Mouse (Mus musculus) heart, adult 2 months (tissue): ENCODE results near the gene B3gnt2.

Source experiments
- EP300 ChIP-seq: fragments of 200-500 bp; IDR thresholded peaks from 2 replicates; pipeline ENCODE4 v1.6.1; 2011; ENCODE audit warnings: low read depth, low read length, control low read depth; ENCODE audit not compliant: insufficient read depth
- POLR2A ChIP-seq: fragments of 200-500 bp; IDR thresholded peaks from 2 replicates; pipeline ENCODE4 v1.6.1; 2011; ENCODE audit warnings: mild to moderate bottlenecking, low read depth, low read length, control low read depth; ENCODE audit not compliant: insufficient read depth

DNA sequence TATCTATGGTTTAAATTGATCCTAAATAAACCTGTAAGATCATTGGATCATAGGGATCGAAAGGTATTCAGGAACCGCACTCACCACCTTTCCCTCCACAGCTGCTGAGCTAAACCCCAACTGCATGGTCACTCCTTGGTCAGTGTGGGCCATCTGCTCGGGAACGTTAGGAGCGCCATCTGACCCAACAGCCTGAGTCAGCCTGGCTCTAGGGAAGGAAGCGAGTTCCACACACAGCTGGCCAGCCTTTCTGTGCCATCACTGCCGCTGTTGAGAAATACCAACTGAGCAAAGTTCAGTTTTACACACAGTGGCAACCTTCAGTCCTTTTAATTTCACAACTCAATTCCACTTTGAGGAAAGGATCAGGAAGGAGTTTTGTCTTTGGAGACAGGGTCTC lies 31.1 kb upstream of the B3gnt2 start:
- TF ChIP-seq POLR2A = no peak
- no peak for TF ChIP-seq EP300
